Mouse (Mus musculus): ENCODE results near the gene Tnfrsf13c.

- TF ChIP-seq CTCF (IDR thresholded peaks at IDR 0.05; ENCODE audit: control insufficient read depth, insufficient read depth, low read length), result no peak
- no peak for TF ChIP-seq POLR2A (IDR thresholded peaks at IDR 0.05; ENCODE audit: borderline replicate concordance, control insufficient read depth, low read depth, low read length)
Observed at GRCm38 (mm10) chr15:82208307-82208706, 15.9 kb downstream of the Tnfrsf13c start.

All from bone marrow, adult 2 months (tissue).